Mouse (Mus musculus) bone marrow, adult 2 months (tissue): ENCODE results near the gene Fbf1. TPM values are rescaled to one million over a fixed set of nuclear protein-coding genes. Genes with fewer than 3 reads are reported as not detected.
A peak's percentile ranks its signal among the peaks of the same experiment; 100 is the strongest.
"Not testable (repeated sequence)": the region's sequence is repeated elsewhere in the genome, so short reads cannot be mapped to it uniquely, and the experiment has no call there.

Source experiments
- H3K27ac ChIP-seq: fragments of 200-500 bp; 2 replicates; pipeline ENCODE4 v1.5.1; 2012; ENCODE audit warnings: low read depth, mild to moderate bottlenecking, control low read depth, inconsistent platforms, low read length; ENCODE audit not compliant: control insufficient read depth, poor library complexity, insufficient read depth
- H3K4me1 ChIP-seq: fragments of 200-500 bp; 2 replicates; pipeline ENCODE4 v1.6.1; 2011; ENCODE audit warnings: low read length; ENCODE audit not compliant: control insufficient read depth, insufficient read depth
- H3K4me3 ChIP-seq: fragments of 200-500 bp; replicated peaks from 2 replicates; pipeline ENCODE3; 2011; ENCODE audit warnings: mild to moderate bottlenecking, low read depth, low read length, control low read depth; ENCODE audit not compliant: control insufficient read depth
- CTCF ChIP-seq: fragments of 200-500 bp; IDR thresholded peaks from 2 replicates; pipeline ENCODE4 v1.5.1; 2011; ENCODE audit warnings: low read length, control low read depth; ENCODE audit not compliant: control insufficient read depth, insufficient read depth
- POLR2A ChIP-seq: fragments of 200-500 bp; IDR thresholded peaks from 2 replicates; pipeline ENCODE4 v1.6.1; 2011; ENCODE audit warnings: low read depth, mild to moderate bottlenecking, control low read depth, low read length, borderline replicate concordance; ENCODE audit not compliant: control insufficient read depth
- WGBS: fragments of 180-500 bp; shearing (Covaris S2); methylation state at CpG from one replicate; pipeline ENCODE4 v1.1.7; 2018; 5-methylcytosine and 5-hydroxymethylcytosine counted together
- polyA plus RNA-seq: library from polyadenylated mRNA; stranded (reverse); fragments of >200 nt; gene quantifications from 2 replicates; pipeline ENCODE4 v1.2.4, GENCODE M21; 2011; ENCODE audit warnings: low replicate concordance; ENCODE audit not compliant: missing spikeins, insufficient read depth, insufficient read length

Gene Fbf1
- polyA plus RNA-seq, 1 experiment = 16.1 TPM

DNA sequence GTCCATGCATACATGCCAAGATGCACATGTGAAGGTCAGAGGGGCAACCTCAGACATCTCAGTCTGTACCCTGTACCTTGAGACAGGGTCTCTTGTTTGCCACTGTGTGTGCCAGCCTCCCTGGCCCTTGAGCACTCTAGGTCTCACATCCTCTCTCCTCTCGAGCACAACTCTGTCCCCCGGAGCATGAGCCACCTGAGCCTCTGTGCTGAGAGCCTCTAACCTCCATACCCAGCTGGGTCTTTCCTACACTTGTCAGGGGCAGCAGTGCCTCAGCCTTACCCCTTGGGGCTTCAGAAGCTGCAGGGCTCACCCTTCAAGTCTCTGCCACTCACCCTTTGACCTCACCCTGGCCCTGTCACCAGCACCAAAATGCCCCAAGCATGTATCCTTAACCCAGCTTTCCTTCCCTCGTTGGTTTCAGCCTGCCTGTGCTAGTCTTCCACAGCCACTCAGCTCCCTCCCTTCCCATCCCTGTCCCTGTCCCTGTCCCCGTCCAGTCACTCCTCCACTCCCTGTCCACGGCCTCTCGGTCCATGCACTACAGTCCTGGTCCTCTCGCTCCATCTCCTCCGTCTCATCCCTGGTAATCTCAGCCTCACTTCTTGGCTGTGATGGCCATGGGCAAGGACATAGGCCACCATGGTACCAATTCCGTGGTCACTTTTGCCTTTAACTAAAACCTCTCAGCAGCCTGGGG, 38.7 kb downstream of the Fbf1 start:
- H3K4me1 ChIP-seq = peaks cover 5% of the 10 kb centered on the region; the same call in 1 of the 2 replicates
- TF ChIP-seq POLR2A = no peak
- TF ChIP-seq CTCF = no peak
- H3K27ac ChIP-seq = peak overlapping the region; percentile 1; the same call in 1 of the 2 replicates
- peak overlapping the region; percentile 12 for H3K4me3 ChIP-seq
- 72% methylated on average over 9 of the region's 9 CpGs for WGBS

DNA sequence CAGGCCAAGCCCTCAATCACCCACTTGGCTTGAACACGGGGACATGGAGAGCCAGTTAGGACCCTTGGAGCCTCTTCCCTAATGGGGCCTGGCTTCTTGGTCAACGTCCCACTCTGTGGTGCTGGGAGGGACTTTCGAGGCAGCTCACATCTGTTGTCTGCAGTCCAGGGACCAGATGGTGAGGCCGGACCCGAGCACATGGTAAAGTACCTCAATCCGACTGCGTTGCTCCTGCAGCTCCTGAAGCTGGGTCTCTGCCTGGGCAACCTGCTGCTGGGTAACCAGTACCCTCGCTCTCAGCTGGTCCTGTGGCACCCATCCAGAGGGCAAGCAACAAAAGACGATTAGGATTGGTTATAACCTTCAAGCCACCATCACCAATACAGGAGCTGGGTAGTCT, 40.0 kb downstream of the Fbf1 start:
- TF ChIP-seq POLR2A (no peak), CTCF (no peak)
- peaks cover 5% of the 10 kb centered on the region; the same call in 1 of the 2 replicates for H3K4me1 ChIP-seq
- WGBS = 84% methylated on average over 9 of the region's 9 CpGs
- no peak overlapping the region for H3K27ac ChIP-seq
- H3K4me3 ChIP-seq = no peak overlapping the region

DNA sequence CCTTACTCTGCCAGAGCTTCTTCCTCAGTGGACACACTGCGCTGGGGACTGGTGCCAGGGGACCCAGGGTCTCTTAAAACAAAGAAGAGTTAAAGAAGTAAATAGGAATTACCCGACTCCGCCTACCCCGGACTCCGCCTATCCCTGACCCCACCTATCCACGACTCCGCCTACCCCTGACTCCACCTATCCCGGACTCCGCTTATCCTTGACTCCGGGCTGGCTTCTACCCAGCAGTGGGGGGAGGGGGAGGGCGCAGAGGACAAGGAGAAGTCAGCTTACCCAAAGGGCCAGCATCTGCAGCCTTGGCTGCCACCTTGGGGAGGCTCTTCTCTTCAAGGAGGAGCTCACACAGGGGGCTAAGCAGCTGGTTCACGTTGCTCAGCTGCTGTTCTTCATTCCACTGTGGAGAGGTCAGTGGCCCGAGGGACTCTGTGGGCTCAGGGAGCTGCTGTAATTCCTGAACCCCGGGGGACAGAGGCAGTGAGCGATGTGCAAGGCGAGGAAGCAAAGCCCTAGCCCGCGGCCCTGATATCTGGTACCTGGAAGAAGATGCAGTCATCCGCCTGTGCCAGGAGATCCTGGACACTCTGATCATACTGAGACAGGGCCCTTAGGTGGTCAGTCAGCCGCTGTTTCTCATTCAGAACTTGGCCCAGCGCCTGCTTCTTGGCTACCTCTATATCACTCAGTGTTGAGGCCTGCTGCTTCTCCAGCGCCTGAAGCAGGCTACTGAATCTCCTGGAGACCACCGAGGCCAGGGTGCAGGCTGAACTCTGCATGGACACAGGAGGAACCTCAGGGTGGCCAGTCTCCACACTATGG, 40.6 kb downstream of the Fbf1 start, which contains the start of gene Trim47:
Trim47 (minus strand) TSS at position 55 of the 825 bp plus-strand sequence.
- Histone ChIP-seq H3K27ac (no peak within 1 kb of the TSS), H3K4me3 (no peak within 1 kb of the TSS), H3K4me1 (peaks cover 5% of the 10 kb centered on the region; the same call in 1 of the 2 replicates)
- TF ChIP-seq CTCF (no peak), POLR2A (no peak)
- 79% methylated on average over 23 of the region's 23 CpGs for WGBS

DNA sequence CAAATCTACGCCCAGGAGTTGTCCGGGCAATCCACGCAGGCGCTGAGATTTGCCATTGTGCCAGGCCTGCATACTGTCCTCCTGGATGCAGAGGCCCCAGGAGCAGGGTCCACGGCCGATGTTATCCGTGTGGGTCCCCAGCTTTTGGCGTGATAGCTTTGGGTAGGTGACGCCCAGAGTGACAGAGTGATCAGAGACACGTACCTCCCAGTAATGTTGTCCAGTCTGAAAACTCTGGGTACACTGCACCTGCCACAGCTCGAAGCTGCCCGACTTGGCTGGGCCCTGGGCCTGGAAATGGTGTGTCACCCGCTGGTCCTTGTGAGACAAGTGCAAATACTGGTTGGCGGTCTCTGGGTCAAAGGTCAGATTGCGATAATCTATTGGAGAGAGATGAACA, 41.7 kb downstream of the Fbf1 start:
- TF ChIP-seq CTCF = no peak
- no peak for TF ChIP-seq POLR2A
- WGBS = 95% methylated on average over 15 of the region's 15 CpGs

DNA sequence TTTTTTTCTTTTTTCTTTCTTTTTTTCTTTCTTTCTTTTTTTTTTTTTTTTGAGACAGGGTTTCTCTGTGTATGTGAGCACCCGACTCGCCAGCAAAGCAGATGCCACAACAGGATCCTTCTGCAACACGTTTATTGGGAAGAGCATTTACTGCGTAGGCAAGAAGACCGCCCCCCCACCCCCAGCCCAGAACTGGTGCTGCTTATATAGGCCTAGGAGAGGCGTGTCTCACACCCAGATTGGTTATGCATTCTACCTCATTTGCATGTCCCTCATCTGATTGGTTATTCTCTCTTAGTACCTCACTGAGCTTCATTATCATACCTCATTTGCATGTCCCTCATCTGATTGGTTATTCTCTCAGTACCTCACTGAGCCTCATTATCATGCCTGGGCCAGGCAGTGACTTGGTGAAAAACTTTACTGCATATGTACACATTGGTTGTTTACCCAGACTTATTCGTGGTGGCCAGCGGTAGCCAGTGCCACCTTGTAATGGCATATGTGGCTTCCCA, 46.2 kb downstream of the Fbf1 start:
- not testable (repeated sequence) for H3K4me3 ChIP-seq, H3K4me1 ChIP-seq, H3K27ac ChIP-seq
- 89% methylated on average over 8 of the region's 8 CpGs for WGBS

More for the DNA sequence above, 41.7 kb downstream of the Fbf1 start:
- Histone ChIP-seq H3K4me1 (peaks cover 5% of the 10 kb centered on the region; the same call in 1 of the 2 replicates), H3K27ac (no peak overlapping the region), H3K4me3 (no peak overlapping the region)

DNA sequence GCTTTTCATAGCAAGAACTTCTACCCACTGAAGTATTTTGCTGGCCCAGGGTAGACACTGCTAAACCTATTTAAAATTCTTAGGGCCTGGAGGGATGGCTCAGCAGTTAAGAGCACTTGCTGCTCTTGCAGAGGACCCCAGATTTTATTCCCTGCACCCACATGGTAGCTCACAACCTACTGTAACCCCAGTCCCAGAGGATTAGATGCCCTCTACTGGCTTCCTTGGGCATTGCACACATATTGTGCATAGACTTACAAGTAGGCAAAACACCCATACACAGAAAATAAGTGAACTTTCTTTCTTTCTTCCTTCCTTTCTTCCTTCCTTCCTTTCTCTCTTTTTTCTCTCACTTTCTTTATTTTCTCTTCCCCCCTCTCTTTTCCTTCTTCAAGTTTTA, 50.1 kb downstream of the Fbf1 start:
- Histone ChIP-seq H3K4me3 (no peak overlapping the region), H3K27ac (no peak overlapping the region), H3K4me1 (no peaks in the 10 kb centered on the region; the same call in 1 of the 2 replicates)
- TF ChIP-seq CTCF (peak; percentile 10; the same call in 1 of the 2 replicates), POLR2A (no peak)

DNA sequence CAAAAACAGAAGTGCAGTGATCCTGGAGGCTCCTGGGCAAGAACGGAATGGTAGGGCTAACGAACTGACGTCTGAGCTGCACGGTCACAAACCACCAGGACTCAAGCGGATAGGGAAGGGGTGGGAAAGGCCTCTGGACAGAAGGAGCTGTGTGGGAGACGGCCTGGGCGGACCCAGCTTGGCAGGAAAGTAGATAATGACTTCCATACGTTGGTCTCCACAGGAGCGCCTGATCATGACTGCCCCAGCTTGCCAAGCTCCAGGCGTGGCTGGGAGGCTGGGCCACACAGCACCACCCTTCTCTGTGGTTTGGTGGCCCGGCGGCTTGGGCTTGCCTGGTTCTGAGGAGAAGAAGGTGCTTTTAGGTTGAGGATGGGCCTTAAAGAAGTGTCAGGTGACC, 50.7 kb downstream of the Fbf1 start:
- Histone ChIP-seq H3K27ac (no peak overlapping the region), H3K4me3 (no peak overlapping the region), H3K4me1 (no peaks in the 10 kb centered on the region; the same call in 1 of the 2 replicates)
- no peak for TF ChIP-seq POLR2A
- no peak for TF ChIP-seq CTCF
- 65% methylated on average over 12 of the region's 12 CpGs for WGBS

DNA sequence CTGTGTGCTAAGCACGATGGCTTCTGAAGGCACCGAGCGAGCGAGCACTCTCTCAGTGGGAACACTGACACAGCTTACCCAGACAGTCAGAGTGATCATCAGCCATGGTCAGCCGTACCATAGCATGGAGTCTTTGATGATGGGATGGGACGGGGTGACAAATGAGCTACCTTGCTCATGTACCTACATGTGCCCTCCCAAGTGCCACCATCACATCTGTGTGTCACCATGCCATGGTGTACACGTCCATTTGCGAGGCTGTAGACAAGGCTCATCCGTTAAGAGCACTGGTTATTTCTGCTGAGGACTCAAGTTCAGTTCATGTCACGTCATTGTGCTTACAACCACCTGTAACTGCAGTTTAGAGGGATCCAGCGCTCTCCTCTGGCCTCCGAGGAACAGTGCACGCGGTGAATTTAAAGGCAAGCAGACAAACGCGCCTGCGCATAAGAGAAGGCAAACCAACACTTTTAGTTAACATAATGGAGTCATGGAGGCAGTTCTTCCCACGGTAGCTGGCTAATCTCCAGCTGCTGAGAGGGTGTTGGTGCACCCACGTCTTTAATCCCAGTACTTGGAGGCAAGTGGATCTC, 56.3 kb downstream of the Fbf1 start:
- Histone ChIP-seq H3K4me1 (no peaks in the 10 kb centered on the region), H3K27ac (no peak overlapping the region), H3K4me3 (no peak overlapping the region)
- TF ChIP-seq POLR2A (no peak), CTCF (no peak)
- WGBS = 89% methylated on average over 19 of the region's 19 CpGs
